Mouse (Mus musculus) embryonic facial prominence, embryonic 15.5 days (tissue): ENCODE data around the gene Vamp4. TPM values are rescaled to one million over a fixed set of nuclear protein-coding genes. Genes with fewer than 3 reads are reported as not detected.

ENCODE experiments used
- polyA plus RNA-seq: library from polyadenylated mRNA; unstranded; fragments of >200 nt; fragmentation: Nextera tagmentation; extraction: Ambion mirVana; gene quantifications from 2 replicates; pipeline ENCODE4 v1.2.1, GENCODE M21; 2015

Gene Vamp4
- polyA plus RNA-seq, 1 experiment from 2014 or later: 76.2 TPM

Other genes starting within 250 kb of the Vamp4 start
- 11.7 and 13.7 TPM in 2 replicates for gene Dnm3, start 92.5 kb upstream of the Vamp4 start, polyA plus RNA-seq
- gene Mettl13, start 22.0 kb upstream of the Vamp4 start, polyA plus RNA-seq: 23.4 and 25.4 TPM in 2 replicates
- gene Myoc, start 68.6 kb downstream of the Vamp4 start, polyA plus RNA-seq: 0.23 TPM in 1 of 2 replicates, not detected in the other
- not detected in 2 replicates for gene Myocos, start 87.7 kb downstream of the Vamp4 start, polyA plus RNA-seq
- 151 and 156 TPM in 2 replicates for gene Prrc2c, start 170.0 kb downstream of the Vamp4 start, polyA plus RNA-seq
- 0.23 and 0.60 TPM in 2 replicates for gene Fmo4, start 243.5 kb downstream of the Vamp4 start, polyA plus RNA-seq